Mouse (Mus musculus): ENCODE results near the gene Zscan29. TPM values are rescaled to one million over a fixed set of nuclear protein-coding genes. Genes with fewer than 3 reads are reported as not detected.

The Zscan29 gene
- total RNA-seq, 2 experiments from 2014 or later, result 5.2 to 5.5 TPM

DNA sequence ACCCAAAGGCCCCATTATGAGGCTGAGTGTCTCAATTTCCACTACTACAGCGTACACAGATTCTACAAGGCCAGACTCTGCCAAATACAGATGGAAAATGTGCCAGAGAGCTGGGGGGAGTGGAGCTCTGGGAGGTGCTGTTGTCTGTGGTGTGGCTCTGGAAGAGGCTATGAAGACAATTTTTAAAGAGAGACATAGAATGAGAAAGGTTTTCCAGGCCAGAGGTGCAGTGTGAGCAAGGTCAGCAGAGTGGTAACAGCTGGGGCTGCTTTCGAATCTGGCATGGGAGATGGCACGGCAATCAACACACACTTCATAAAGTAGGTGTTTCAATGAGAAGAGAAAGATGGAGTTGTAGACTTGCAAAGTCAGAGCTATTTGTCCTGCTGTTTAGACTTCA is 51.7 kb downstream of the Zscan29 start:
- DNase-seq, result no peak
- intact Hi-C loops (cut with DNase I), result no loop called here
- no peak overlapping the region for H3K4me3 ChIP-seq
- no peak for TF ChIP-seq CTCF (IDR thresholded peaks at IDR 0.05)
- H3K27ac ChIP-seq, result no peak overlapping the region

DNA sequence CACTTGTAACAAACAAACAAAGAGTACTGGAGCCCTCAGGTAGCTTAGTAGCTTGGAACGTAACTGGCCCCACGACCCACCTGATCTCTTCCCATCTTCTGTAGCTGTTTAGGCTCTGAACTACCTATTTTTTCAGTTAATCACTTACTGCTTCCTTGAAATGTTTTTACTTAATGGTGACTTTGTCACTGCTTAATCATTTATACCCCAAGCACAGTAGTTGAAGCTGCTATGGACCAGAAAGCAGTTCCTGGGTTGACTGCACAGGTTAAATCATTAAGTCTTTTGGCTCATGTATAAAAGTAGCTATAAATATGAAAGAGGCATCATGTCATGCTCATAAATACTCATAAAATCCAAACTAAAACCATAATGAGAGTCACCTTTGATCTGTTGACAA is 55.5 kb downstream of the Zscan29 start:
- no peak for DNase-seq
- intact Hi-C loops (cut with DNase I), result no loop called here
- no peak overlapping the region for H3K4me3 ChIP-seq
- H3K27ac ChIP-seq, result no peak overlapping the region
- no peak for TF ChIP-seq CTCF (IDR thresholded peaks at IDR 0.05)

DNA sequence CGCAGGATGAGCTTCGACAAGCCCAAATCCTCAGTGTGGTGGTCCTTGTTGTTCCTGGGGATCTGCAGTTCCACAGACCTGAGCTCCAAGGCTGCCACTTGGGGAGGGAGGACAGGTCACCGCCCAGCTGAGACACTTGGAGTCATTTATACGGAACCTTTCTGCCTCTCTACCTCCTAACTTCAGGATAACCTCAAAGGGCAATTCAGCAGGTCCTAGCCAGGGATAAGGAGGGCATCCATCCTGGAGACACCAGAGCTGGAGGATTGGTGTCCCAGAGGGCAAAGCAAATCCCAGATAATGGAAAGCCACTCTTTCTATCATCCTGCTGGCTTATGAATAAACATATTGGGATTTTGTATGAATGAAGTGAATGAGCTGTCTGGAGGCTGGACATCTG is 61.2 kb downstream of the Zscan29 start, which contains the start of gene Tgm7:
Tgm7 (minus strand) TSS at position 101 of the 400 bp plus-strand sequence.
- intact Hi-C loops (cut with DNase I), result no loop called here
- no peak for DNase-seq
- no peak for TF ChIP-seq CTCF (IDR thresholded peaks at IDR 0.05)
- Histone ChIP-seq H3K27ac (no peak within 1 kb of the TSS), H3K4me3 (no peak within 1 kb of the TSS)

Other genes starting within 250 kb of the Zscan29 start
- gene Ubr1, start 200.4 kb downstream of the Zscan29 start, total RNA-seq (2021), result 10 to 100 TPM; 28.5 to 29.9 TPM
- gene Tmem62, start 194.1 kb downstream of the Zscan29 start, total RNA-seq (2021), result 1 to 10 TPM; 3.0 to 3.3 TPM
- 10 to 100 TPM; 20.9 to 21.1 TPM for gene Ccndbp1, start 162.7 kb downstream of the Zscan29 start, total RNA-seq (2021)
- gene Epb42, start 134.1 kb downstream of the Zscan29 start, total RNA-seq (2021), result not detected
- under 1 TPM in 1 of 2 experiments, not detected in 1; 0.11 TPM for gene Tgm5, start 85.3 kb downstream of the Zscan29 start, total RNA-seq (2021)
- gene Tgm7, start 61.3 kb downstream of the Zscan29 start, total RNA-seq (2021), result not detected
- gene Adal, start 30.7 kb downstream of the Zscan29 start, total RNA-seq (2021), result 10 to 100 TPM; 12.4 to 17.1 TPM
- gene Lcmt2, start 30.5 kb downstream of the Zscan29 start, total RNA-seq (2021), result 1 to 10 TPM; 3.1 to 4.4 TPM
- gene Tubgcp4, start 471 bp downstream of the Zscan29 start, total RNA-seq (2021), result 10 to 100 TPM; 10.3 to 10.9 TPM
- 10 to 100 TPM; 15.9 to 16.0 TPM for gene Trp53bp1, start 100.3 kb upstream of the Zscan29 start, total RNA-seq (2021)
- 10 to 100 TPM in 1 of 2 experiments, 1 to 10 TPM in 1; 9.1 to 16.5 TPM for gene Map1a, start 118.5 kb upstream of the Zscan29 start, total RNA-seq (2021)
- 100 to 1,000 TPM in 1 of 2 experiments, 10 to 100 TPM in 1; 70.6 to 144 TPM for gene Ppip5k1, start 184.3 kb upstream of the Zscan29 start, total RNA-seq (2021)
- not detected for gene Ckmt1, start 186.6 kb upstream of the Zscan29 start, total RNA-seq (2021)
- gene Strc, start 216.0 kb upstream of the Zscan29 start, total RNA-seq (2021), result under 1 TPM in 1 of 2 experiments, not detected in 1; 0.18 TPM
- 10 to 100 TPM; 34.1 to 46.9 TPM for gene Pdia3, start 242.7 kb upstream of the Zscan29 start, total RNA-seq (2021)
- gene Catsper2, start 242.7 kb upstream of the Zscan29 start, total RNA-seq (2021), result 1 to 10 TPM; 1.6 to 2.8 TPM